Mouse (Mus musculus) lung, postnatal 25 days (tissue): ENCODE data around the gene Got2.

ENCODE experiments used
- DNase-seq: peaks from one replicate; pipeline ENCODE4 v3.0.0; 2022; ENCODE audit warnings: low spot score

Gene Got2

DNA sequence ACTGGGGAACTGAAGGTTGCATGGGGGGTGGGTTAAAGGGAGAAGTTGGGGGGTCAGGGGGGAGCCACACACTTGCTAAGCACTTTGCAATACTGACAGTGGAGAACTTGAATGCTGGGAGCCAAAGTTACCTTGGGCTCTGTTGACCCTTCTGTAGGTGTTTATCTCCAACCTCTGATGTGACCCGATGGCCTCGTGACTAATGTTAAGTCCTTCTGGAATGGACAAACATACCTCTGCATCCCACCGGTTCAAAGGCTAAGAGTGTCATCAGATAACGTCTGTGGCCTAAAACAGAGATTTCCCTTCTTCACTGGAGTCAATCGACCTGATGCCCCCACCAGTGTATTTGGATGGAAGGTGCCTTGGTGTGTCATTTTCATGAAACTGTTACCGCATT lies 67.1 kb downstream of the Got2 start:
- no peak for DNase-seq

DNA sequence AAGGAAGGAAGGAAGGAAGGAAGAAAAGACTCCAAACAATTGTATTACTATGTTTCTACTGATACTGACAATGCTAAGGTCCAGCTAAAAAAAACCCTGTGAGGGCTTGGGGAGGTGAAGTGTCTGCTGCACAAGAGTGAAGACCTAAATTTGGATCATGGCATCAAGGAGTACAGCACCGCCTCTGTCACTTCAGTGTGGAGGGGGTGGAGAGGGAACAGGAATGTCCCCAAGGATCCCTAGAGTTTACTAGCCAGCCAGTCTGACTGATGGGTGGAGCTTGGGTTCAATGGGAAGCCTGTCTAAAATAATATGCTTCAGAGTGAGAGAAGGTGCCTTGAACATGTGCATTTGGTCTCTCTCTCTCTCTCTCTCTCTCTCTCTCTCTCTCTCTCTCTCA lies 70.1 kb downstream of the Got2 start:
- DNase-seq, result no peak

DNA sequence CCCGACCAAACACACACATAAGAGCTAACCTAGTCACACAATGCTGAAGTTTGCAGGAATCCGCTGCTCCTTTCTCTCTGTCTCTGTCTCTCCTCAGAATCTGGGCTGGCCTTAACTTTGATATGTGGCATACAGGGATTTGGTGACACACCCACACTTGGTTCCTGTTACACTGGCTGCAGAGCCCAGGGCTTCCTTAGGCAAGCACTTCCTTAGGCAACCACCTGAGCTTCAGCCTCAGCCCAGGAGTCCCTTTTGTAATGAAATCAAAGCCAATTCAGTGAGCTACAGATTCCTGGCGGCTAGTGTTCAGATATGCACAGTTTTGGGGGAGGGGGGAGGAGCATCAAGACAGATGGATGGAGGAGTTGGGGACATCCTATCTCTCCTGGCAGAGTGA lies 70.8 kb downstream of the Got2 start:
- no peak for DNase-seq

DNA sequence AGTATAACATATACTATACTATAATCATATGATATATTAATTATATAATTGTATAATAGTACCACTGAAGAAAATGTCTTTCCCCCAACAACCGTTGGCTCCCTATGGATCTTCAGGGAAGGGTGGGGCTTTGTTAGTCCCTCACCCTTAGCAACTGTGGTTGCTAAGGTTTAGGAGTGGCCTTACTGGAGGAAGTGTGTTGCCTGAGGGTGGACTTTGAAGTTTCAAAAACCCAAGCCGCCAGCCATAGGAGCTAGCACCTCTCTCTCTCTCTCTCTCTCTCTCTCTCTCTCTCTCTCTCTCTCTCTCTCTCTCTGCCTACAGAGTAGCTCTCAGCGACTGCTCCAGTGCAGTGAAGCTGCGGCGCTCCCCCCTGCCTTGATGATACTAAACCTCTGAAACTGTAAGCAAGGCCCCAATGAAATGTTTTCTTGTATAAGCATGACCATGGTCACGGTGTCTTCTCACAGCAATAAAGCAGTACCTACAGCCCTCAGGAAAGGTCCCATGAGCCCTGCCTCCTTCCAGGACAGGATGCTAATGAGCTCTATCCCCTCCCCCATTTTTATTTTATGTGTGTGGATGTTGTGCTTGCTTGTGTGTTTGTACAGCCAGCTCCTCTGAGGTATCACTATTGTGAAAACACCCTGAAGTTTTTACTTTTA lies 72.2 kb downstream of the Got2 start:
- DNase-seq, result no peak
